Mouse (Mus musculus) frontal cortex, adult 2 months (tissue): ENCODE data around the gene Dtwd1. TPM values are rescaled to one million over a fixed set of nuclear protein-coding genes. Genes with fewer than 3 reads are reported as not detected.
"Not testable (repeated sequence)": the region's sequence is repeated elsewhere in the genome, so short reads cannot be mapped to it uniquely, and the experiment has no call there.

ENCODE experiments used
- DNase-seq, 2 experiments: peaks; one replicate each; pipeline ENCODE4 v3.0.0; 2022; ENCODE audit warnings: low spot score in 1 of 2; ENCODE audit errors: extremely low spot score in 1 of 2
- polyA plus RNA-seq: library from polyadenylated mRNA; depleted of rRNA; stranded (reverse); fragments of >200 nt; gene quantifications from 2 replicates; pipeline ENCODE4 v1.2.3, GENCODE M21; 2012; rRNA removed

Gene Dtwd1
- 12.0 and 14.2 TPM in 2 replicates for polyA plus RNA-seq

DNA sequence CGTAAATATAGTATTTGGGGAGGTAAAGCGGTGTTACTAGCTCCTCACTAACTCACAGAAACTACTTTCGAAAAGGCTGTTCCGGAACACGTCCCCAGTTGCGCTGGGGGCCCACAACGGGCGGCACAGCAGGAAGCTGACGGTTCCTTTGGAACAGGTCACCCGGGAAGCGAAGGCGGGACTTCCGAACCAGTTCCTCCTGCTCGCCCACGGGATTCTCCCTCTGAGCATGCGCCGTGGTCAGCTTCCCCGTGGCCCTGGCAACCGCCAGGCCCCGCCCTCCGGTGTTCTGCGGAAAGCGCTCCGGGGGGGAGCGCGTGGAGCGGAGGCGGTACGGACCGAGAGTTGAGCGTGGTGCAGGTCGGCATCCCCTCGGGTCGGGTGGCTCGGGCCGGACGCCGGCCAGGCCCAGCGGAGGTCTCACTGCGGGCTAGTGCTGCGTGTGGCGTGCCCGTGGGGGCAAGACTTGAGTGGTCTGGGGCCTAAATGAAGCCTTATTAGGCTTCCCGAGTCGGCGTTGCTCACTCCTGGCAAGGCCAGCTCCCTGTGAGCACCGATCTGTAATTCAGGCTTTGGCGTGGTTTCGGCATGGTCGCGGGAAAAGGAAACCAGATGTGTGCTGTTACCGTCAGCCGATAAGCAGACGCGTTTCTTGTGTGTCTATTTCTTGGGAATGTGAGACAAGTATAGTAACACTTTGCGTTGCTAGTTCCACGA lies at the start of gene Dtwd1, which contains the start of gene Fam227b:
Gene Dtwd1 (plus strand): TSS at position 287 of the 717 bp plus-strand sequence.
Gene Fam227b (minus strand): TSS at position 150 of the 717 bp plus-strand sequence.
- DNase-seq = peak; percentile 95 to 99

DNA sequence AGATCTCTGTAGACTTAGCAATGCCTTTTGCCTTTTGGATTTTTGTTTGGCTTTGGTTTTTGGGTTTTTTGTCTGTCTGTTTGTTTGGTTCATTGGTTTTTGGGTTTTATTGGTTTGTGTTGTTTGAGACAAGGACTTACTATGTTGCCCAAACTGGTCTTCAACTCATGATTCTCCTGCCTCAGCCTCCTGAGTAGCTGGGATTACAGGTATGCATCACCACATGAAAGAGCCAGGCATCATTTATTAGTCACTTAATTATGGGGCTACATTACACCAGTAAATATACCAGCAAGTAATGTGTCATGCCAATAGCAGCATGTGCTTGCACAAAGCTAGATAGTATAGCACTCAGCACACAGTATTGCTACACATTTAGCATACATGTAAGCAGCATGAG lies 4.2 kb upstream of the Dtwd1 start:
- DNase-seq = no peak

DNA sequence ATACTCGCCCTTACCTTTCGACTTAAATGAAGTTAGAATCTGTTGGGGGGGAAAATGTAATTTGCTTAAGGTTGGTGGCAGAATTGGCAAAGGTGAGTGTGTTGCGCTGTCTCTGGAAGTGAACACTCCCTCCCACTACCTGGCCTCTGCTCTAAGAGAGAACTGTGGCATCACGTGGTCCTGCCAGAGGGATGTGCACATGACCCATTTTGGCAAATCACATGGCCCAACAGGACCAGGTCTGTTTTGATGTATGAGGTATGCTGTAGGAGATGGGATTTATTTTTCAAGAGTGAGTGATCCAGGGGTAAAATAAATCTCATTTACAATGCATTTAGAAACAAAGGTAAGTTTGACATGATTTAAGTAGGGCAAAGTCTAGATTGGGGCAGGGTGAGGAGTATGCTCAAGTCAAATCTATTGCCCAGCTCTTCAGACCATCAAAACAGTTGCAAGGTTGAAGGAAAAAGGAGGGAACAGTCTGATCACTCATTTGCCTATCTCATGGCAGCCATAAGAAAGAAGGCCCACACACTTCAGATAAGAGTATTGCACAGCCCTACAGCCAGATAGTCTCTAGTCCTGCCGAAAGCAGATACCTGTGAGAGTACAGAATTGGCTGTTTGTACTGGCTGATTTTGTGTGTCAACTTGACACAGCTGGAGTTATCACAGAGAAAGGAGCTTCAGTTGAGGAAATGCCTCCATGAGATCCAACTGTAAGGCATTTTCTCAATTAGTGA lies 13.5 kb downstream of the Dtwd1 start:
- DNase-seq = no peak

DNA sequence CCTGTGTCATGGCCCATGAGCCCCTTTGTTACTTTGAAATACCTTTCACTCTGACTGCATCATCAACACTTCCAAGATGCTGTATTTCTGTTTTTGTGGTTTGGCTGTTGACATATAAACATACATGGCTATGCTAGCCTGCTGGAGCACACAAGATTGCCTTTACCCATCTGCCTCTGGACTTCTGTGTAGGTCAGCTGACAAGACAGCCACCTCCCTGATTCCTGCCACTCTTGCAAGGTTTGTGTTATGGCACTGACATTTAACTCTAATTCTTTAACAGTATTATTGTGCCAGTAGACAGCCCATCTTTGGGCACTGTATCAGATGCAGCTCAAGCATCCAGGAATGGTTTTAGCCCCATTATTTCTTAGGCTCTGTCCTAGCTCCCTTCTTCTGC lies 14.4 kb downstream of the Dtwd1 start:
- DNase-seq = no peak

DNA sequence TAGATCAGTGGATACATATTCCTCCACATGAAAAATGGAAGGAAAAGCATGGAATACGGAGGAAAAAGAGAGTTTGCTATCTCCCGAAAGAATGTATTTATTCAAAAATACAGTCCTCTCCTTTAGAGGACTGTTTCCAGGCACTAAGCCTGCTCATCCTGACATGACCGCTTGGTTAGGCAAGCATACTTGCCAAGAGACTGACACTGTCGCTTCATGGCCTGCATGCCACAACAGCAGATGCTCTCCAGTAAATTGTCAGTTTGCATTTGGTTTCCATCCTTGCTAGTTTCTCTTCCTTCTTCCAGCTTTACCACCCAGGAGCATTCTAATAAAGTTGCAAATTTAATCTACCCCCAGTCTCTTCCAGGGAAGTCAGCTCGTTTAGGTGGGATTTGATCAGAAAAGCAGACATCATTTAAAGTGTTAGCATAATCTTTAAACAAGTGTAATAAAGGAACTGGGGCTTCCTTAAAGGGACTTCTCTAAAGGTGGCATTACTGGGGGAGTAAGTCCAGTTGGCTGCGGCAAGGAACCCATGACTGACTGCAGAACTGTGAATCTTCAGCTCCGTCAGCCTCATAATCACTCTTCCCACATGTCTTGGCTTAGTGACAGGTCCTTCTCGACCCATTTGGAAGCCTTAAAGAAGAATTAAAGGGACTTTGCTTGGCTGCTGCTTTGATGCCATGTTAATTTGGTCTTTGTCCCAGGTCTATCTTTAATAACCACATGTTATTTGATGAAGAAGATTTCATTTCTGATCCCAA lies 15.1 kb downstream of the Dtwd1 start:
- DNase-seq = peak in 1 of 2 experiments; percentile 13

DNA sequence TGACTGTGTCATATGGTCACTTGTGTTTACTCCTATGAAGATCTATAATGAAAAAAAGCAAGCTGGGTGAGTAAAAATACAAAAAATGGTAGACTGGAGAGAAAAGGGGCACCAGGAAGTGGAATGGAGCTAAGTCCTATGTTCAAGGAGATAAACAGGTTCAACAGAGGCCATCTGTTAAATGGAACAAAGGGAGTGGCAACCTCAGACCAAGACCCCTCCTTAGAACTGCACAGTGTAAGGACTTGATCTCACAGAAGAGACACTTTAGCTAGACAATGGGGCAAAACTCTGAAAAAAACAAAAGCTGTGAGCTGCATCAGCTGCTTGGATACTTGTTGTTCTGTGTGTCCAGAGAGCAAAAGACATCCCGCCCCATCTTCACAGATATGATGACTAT lies 19.5 kb downstream of the Dtwd1 start:
- no peak for DNase-seq

DNA sequence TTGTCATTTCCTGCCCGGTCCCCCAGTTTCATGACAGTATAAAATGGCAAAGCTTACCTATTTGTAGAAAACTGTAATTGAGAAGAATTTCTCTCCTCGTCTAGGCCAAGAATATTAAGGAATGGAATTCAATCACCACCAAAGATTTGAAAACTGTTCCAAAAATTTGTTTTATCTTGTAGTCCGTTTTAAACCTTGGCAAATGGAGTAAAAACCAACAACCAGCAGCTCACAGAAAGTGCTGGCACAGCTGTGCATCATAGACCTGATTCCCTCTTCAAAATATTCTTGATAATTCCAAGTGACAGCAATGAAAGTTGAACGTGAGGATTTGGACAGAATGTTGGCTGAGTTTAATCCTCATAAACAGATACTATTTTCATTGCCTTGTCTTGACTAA lies 39.4 kb downstream of the Dtwd1 start:
- no peak for DNase-seq

DNA sequence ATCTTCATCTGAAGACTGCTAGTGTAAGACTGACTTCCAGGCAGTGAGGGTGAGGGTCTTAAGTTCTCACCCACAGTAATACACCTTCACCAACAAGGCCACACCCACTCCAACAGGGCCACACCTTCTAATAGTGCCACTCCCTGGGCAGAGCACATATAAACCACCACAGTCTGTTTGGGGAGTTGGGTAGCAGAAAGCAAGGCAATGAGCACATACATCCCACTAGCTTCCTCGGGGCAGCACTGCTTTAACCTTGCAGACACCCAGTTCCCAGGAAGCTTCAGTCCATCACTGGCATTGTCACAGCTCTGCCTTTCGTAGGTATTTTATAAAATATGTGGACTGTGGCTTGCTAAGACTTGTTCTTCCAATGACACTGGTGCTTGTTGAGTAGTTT lies 40.2 kb downstream of the Dtwd1 start:
- no peak for DNase-seq

DNA sequence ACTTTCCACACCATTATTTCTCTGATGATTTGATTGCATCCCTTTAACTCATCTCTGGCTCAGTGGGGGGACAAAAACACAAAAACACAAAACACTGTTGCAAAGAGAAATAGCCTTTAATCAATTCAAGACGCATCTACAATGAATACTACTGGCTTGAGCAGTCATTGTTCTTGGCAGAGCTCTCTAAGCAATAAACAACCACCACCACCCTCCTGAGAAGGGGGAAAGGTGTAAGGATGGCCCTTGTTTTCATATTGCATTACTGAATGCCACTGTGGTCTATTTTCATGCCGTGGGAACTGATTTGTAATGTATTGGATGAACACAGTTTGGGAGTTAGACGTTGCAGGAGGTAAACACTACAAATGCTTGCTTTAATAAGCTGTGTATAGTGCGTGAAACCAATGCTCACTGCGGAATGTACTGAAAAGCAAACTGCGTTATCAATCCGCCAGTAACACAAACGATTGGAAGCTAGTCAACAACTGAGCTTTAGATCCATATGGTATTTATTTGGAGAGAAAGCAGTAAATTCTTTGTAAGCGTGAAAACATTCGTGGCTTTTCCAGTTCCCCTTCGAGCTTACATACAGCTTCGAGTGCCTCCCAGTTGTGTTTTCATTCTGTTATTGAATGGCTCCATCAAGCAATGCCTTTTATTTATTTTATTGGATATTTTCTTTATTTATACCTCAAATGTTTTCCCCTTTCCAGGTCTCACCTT lies 43.9 kb downstream of the Dtwd1 start:
- no peak for DNase-seq

DNA sequence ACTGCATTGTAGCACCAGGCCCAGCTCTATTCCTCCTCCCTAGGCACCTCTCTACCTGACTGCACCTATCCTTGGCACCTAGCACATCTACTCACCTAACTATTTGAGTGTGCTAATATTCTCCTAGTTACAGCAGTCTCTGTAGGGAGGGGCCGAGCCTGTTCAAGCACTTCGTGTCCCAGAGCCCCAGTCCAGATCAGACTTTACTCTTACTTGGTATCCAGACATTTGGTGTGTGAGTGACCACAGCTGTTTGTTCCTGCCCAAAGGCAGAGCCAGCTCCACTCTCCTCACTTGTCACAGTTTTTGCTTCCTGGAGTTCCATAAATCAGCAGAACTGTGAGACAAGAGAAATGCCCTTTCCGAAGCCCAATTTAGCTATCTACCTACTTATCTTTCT lies 47.0 kb downstream of the Dtwd1 start:
- DNase-seq = no peak

DNA sequence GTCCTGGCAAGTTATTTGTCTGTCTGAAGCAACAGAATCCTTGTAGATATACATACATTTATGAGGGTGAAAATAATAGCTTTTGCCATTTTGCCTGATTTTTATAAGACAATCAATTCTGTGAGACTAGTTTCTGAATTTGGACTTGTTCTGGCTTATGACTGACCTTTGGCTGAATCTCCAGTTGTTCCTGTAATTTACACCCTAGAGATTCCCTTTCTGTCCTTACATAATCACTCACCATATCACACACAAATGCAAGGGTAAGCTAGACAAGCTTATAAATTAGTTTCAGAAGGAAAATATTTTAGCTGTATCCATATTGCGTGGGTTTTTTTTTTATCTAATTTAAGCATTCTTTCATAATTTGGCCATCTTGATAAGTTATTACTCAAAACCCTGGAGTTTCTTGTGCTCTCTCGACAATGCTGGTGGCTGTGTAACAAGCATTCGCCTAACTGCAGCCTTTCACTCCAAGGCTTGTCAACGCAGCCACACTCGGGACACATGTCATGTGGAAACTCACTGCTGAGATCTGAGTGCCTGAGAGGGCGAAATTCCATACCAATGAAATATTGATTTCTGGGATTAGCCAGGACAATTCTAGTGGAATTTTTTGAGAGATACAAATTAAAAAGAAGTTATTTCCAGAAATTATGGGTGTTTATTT lies 59.2 kb downstream of the Dtwd1 start:
- DNase-seq = no peak

DNA sequence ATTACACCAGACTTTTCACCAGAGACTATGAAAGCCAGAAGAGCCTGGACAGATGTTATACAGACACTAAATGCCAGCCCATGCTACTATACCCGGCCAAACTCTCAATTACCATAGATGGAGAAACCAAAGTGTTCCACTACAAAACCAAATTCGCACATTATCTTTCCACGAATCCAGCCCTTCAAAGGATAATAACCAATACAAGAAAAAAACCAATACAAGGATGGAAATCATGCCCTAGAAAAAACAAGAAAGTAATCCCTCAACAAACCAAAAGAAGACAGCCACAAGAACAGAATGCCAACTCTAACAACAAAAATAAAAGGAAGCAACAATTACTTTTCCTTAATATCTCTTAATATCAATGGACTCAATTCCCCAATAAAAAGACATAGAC lies 62.9 kb downstream of the Dtwd1 start, which contains the start of gene Gm17555:
Gene Gm17555 (plus strand): TSS at position 301 of the 400 bp plus-strand sequence.
- not testable (repeated sequence) for DNase-seq

Other genes with a start within 250 kb of the Dtwd1 start
- gene Fgf7, start 117.5 kb upstream of the Dtwd1 start, polyA plus RNA-seq = 1.5 and 1.9 TPM in 2 replicates
- gene Fam227b, start 137 bp upstream of the Dtwd1 start, polyA plus RNA-seq = 0.04 TPM in 1 of 2 replicates, not detected in the other
- gene Gm17555, start 63.0 kb downstream of the Dtwd1 start, polyA plus RNA-seq = not detected in 2 replicates